Mouse (Mus musculus) macrophage (primary cell): ENCODE data around the gene Gm3435. TPM values are rescaled to one million over a fixed set of nuclear protein-coding genes. Genes with fewer than 3 reads are reported as not detected.
"Not testable (repeated sequence)": the region's sequence is repeated elsewhere in the genome, so short reads cannot be mapped to it uniquely, and the experiment has no call there.

Experiments used
- H3K27ac ChIP-seq: fragments of 350-480 bp; formaldehyde crosslinking; 2 replicates; pipeline ENCODE4 v1.9.0; 2021
- H3K36me3 ChIP-seq: fragments of 350-480 bp; formaldehyde crosslinking; 2 replicates; pipeline ENCODE4 v1.9.0; 2021; ENCODE audit errors: inconsistent target
- H3K4me3 ChIP-seq: fragments of 350-480 bp; formaldehyde crosslinking; 2 replicates; pipeline ENCODE4 v1.9.0; 2021; ENCODE audit errors: inconsistent target
- H3K79me2 ChIP-seq: fragments of 350-480 bp; formaldehyde crosslinking; 2 replicates; pipeline ENCODE4 v1.9.0; 2021; ENCODE audit errors: inconsistent target
- whole genome bisulfite sequencing: methylation state at CpG from one replicate; pipeline ENCODE4 v1.1.7; 2026; ENCODE audit warnings: inconsistent platforms; ENCODE audit not compliant: missing documents; 5-methylcytosine and 5-hydroxymethylcytosine counted together
- polyA plus RNA-seq: library from polyadenylated mRNA; stranded (reverse); fragments of 250-400 nt; gene quantifications from 3 replicates; pipeline ENCODE4 v1.2.4, GENCODE M21; 2018; ENCODE audit warnings: inconsistent platforms

Gene Gm3435
- polyA plus RNA-seq, 1 experiment from 2014 or later, result 2.4 TPM

DNA sequence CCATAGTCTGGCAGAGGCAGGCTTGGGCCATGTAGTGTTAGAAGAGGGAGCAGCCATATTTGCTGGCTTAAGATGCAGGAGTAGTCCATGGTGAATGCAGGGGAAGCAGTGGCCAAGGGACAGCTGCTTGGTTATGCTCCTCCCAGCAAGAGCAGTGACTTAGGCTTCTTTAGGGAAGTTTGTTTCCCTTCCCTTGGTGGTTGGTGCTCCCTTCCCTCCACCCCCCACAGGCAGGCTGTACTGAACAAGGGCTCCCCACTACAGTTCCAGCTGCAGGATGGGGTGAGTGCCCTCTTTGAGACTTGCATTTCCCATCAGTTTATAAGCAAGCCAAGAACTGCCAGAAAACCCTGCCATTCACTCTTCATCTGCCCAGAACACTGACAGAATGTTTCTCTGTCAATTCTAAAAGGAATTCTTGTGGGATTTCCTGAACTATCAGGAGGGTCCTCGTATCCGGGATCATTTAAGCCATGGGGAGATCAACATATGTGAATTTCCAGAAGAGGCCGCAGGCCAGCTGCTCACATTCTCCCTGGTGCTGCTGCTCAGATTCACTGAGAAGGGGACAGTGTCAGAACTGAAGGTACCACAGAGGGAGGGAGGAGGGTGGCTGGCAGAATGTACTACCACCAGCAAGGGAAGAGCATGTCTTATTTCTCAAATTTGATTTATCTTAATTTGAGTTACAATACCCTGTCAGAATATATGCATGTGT is 11.7 kb downstream of the Gm3435 start:
- WGBS, result no CpG with 5 or more reads among the region's 3 CpGs
- not testable (repeated sequence) for H3K4me3 ChIP-seq, H3K79me2 ChIP-seq, H3K36me3 ChIP-seq
- H3K27ac ChIP-seq, result peak overlapping the region; percentile 78

DNA sequence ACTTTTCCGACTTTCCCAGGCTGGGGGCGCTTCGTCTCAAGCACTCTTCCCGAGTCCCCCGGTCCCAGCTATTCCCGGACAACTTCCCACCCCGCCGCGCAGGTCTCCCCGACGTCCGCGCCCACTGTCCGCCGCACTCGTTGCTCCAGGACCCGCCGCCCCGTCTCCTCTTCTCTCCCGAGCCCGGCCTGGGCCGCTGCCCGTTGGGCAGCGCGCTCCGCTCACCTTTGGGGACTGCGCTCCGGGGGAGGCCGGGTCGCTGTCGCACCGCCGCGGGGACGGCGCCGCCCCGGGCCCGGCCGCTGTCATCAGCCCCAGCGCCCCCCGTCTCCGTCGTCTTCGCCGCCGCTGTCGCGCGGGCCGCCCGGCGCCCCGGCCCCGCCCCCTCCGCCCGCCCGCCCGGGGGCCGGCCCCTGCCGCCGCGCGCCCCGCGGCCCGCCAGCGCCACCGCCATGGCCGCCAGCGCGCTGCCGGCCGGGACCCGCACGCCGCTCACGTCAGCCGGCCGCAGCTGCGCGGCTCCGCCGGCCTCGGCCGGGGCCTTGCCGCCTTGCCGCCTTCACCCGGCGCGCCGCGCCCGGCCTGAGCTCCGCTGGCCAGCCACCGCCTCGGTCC is 14.0 kb downstream of the Gm3435 start:
- no CpG with 5 or more reads among the region's 97 CpGs for WGBS

DNA sequence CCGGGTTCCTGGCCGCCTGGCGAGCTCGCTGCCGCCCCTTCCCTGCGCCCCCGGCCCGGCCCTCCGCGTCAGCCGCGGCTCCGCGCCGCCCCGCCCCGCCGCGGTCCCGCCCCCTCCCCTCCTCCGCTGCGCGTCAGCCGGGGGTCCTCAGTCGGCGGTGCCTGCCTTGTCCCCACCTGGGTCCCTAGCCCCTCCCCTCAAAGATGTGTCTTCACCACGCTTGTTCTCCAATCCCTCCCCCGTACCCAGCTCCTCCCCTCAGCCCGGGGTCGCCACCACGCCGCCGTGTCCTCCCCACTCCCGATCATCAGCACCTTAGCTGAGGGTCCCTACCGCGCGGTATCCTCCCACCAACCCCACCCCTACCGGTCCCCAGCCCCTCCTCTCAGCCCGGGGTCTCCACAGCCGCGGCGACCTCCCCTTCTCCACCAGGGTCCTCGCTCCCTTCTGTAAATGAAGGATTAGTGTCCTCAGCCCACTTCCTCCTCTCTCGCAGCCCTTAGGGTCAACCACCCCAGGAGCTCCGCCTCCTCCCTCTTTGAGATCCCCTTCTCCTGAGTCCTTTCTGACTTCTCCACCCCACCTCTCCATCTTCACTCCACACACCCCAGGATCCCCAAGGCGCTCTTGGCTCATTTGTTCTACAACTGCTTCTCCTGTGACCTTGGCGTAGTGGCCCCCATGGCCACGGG is 14.7 kb downstream of the Gm3435 start:
- H3K27ac ChIP-seq, H3K4me3 ChIP-seq, H3K79me2 ChIP-seq, H3K36me3 ChIP-seq: not testable (repeated sequence)
- WGBS, result no CpG with 5 or more reads among the region's 48 CpGs

More for the DNA sequence above, 14.0 kb downstream of the Gm3435 start:
- H3K4me3 ChIP-seq, H3K27ac ChIP-seq, H3K36me3 ChIP-seq, H3K79me2 ChIP-seq: not testable (repeated sequence)

DNA sequence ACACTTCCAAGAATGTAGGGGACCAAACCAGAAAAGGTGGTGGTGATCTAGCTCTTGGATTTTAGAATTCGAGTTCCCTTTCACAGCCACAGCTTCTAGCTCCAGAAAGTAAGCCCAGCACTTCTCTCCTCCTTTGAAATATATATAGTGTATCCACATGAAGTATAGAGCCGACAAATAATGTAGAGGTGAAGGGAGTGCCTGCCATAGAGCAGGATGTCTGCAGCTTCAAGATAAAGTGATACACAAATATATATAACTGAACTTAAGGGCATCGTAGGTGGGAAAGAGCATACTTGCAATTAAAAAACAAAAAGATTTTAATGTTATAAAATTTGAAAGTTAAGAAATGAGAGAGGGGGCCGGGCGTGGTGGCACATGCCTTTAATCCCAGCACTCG is 15.5 kb downstream of the Gm3435 start:
- WGBS, result no CpG with 5 or more reads among the region's 6 CpGs
- not testable (repeated sequence) for H3K27ac ChIP-seq, H3K4me3 ChIP-seq, H3K79me2 ChIP-seq, H3K36me3 ChIP-seq

DNA sequence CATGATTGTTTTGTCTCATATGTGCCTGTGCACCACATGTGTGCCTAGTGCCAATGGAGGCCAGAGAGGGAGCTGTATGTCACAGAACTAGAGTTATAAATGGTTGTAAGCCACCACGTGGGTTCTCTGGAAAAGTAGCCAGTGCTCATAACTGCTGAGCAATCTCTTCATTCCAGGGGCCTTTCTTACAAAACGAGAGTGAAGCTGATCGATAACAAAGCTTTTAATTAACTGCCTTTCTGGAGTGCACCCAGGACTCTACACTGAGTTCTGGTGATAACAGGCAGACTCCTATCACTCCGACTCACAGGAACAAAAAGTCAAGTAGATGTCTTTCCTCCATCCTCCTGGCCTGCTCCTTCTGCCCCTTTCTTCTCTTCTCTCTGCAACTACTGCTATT is 21.4 kb downstream of the Gm3435 start:
- H3K79me2 ChIP-seq, H3K4me3 ChIP-seq, H3K36me3 ChIP-seq, H3K27ac ChIP-seq: not testable (repeated sequence)
- WGBS, result no CpG with 5 or more reads among the region's 4 CpGs

DNA sequence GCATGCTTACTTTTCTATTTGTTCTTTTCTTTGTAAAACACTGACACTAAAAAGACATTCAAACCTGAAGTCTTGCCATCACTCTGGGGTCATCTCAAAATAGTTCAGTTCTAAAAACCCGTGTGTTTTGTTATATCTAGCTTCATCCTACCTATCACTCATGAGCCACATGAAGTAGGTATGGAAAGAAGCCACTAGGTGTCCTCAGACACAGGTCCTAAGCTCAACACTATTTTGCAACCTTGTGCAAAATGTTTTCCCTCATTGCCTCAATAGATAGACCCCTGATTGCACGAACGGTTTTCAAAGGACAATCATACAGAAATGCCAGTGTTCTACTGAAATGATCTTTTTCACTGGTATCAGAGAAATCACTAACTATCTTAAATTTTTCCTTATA is 30.5 kb downstream of the Gm3435 start:
- H3K36me3 ChIP-seq, H3K79me2 ChIP-seq, H3K27ac ChIP-seq, H3K4me3 ChIP-seq: not testable (repeated sequence)
- WGBS, result no CpG with 5 or more reads among the region's 3 CpGs

DNA sequence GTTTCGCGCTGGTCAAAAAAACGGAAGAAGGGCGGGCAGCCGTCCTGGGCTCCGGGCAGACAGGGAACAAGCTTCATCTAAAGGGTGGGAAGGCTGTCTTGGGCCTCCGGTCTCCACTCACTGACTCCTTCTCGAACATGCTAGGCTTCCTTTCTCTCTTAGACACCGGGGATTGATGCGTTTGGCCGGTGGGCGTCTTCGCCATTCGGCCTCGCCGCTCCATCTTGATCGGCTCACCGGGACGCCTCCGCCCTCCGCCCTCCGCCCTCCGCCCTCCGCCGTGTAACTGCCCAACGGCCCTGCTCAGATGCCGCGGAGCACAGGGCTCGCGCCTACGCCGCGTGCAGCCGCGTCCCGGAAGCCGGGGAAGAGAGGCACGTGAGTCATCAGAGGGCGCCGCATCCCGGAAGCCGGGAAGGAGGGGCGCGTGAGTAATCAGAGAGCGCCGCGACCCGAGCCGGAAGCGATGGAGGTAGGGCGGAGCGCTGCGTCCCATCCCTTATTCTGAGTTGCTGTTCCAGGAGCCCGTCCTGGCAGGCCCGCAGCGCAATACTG is 31.3 kb downstream of the Gm3435 start, which contains the start of the genes Ermard, Tcte3 and Gm3448:
Gene Ermard, plus strand, starts transcription at position 34 of the 555 bp plus-strand sequence.
Gene Tcte3, minus strand, starts transcription at position 314 of the 555 bp plus-strand sequence.
Gene Gm3448, minus strand, starts transcription at position 363 of the 555 bp plus-strand sequence.
- H3K36me3 ChIP-seq, H3K79me2 ChIP-seq, H3K4me3 ChIP-seq, H3K27ac ChIP-seq: not testable (repeated sequence)
- WGBS, result no CpG with 5 or more reads among the region's 56 CpGs

DNA sequence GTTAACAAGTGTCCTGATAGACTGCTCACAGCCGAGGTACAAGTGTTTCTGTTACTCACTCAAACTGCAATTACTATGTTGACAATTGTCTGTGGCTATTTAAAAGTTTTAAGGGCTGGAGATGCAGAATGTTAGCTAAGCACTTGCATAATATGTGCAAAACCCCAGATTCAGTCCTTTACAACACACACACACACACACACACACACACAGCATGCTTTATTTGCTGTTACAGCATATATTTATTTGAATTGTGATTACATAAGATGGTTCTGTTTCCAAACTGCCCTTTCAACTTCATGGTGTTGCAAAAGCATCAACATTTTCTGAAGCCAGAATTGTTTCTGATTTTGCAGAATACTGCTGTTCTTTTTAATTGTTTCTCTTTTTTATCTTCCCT is 40.4 kb downstream of the Gm3435 start:
- H3K79me2 ChIP-seq, H3K27ac ChIP-seq, H3K36me3 ChIP-seq, H3K4me3 ChIP-seq: not testable (repeated sequence)
- WGBS, result no CpG with 5 or more reads among the region's 1 CpGs

DNA sequence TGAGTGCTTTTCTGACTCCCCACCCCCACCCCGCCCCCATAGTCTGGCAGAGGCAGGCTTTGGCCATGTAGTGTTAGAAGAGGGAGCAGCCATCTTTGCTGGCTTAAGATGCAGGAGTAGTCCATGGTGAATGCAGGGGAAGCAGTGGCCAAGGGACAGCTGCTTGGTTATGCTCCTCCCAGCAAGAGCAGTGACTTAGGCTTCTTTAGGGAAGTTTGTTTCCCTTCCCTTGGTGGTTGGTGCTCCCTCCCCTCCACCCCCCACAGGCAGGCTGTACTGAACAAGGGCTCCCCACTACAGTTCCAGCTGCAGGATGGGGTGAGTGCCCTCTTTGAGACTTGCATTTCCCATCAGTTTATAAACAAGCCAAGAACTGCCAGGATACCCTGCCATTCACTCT is 42.8 kb downstream of the Gm3435 start:
- H3K4me3 ChIP-seq, H3K79me2 ChIP-seq: not testable (repeated sequence)
- Histone ChIP-seq H3K36me3 (peaks cover 15% of the 10 kb centered on the region), H3K27ac (peak overlapping the region; percentile 37; the same call in 1 of the 2 replicates)
- WGBS, result no CpG with 5 or more reads among the region's 1 CpGs

DNA sequence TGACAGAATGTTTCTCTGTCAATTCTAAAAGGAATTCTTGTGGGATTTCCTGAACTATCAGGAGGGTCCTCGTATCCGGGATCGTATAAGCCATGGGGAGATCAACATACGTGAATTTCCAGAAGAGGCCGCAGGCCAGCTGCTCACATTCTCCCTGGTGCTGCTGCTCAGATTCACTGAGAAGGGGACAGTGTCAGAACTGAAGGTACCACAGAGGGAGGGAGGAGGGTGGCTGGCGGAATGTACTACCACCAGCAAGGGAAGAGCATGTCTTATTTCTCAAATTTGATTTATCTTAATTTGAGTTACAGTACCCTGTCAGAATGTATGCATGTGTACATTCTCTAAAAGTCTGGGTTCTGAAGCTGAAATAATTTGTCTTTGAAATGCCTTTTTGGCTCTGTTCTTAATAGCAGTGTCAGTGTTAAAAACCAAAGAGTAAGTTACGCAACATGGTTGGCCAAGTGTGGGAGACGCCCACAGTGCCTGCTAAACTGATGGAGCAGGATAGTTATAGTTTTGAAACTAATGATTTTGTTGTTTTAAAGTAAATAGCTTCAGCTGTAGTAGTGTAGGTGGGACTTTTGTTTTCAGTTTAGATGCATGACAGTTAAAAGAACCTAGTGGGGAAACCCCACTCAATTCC is 43.3 kb downstream of the Gm3435 start:
- H3K27ac ChIP-seq, result peak overlapping the region; percentile 37; the same call in 1 of the 2 replicates
- peaks cover 20% of the 10 kb centered on the region for H3K36me3 ChIP-seq
- 60% methylated on average over 1 of the region's 8 CpGs for WGBS
- not testable (repeated sequence) for H3K79me2 ChIP-seq, H3K4me3 ChIP-seq

DNA sequence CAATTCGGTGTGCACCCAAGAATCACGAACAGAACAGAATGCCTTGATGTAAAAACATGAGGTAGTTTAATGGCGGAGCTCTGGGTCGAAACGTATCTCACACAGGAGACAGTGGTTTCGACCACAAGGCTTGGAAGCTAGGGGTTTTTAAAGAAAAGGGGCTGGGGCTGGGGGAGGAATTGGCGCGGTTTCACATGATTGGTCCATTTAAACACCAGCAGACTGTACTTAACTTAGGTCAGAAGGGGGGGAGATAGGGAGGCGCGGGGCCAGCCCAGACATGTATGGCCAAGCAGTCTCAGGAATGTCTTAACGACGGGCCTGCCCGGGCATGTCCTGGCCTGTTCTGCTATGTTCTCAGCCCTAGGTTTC is 43.8 kb downstream of the Gm3435 start:
- H3K79me2 ChIP-seq, H3K4me3 ChIP-seq, H3K27ac ChIP-seq: not testable (repeated sequence)
- H3K36me3 ChIP-seq, result peaks cover 25% of the 10 kb centered on the region
- no CpG with 5 or more reads among the region's 13 CpGs for WGBS

DNA sequence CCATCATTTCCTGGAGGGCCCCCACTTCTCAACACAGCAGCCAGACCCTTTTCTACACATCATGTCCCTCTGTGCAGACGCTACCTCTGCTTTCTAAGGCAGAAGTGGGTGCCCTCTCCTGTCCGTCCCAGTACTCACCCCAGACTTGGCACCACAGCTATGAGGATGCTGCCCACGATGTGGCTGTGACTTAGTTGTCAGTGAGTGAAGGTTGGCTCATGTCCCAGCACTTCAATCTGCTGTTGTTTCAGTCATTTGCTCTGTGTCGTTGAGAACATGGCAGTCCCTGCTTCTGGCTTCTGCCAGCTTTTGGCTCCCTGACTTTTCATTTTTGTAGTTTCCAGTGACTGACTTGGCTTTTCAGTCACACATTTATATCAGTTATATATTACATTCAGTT is 45.9 kb downstream of the Gm3435 start:
- no peak overlapping the region for H3K27ac ChIP-seq
- H3K36me3 ChIP-seq, result peaks cover 46% of the 10 kb centered on the region
- no peaks in the 10 kb centered on the region for H3K79me2 ChIP-seq
- no peak overlapping the region for H3K4me3 ChIP-seq
- 81% methylated on average over 3 of the region's 4 CpGs for WGBS

DNA sequence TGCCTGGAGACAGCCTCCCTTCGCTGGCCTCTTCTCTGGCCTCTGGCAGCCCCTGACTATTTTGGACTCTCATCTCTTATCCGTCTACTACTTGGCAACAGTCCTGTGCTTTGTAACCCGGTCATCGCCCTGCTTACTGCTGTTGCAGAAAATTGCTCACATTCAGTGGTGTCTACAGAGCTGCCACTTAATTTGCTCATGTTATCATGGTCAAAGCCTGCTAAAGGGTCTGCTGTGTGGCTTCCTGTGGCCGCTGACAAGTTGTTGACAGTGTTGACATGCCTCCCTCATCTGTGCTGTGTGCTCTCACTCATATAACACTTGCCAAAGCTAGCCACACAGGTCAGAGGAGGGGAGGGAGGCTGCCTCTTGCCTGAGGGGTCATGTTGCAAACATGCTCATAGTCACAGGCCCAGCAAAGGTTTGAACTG is 48.2 kb downstream of the Gm3435 start:
- WGBS, result 90% methylated on average over 5 of the region's 5 CpGs
- Histone ChIP-seq H3K27ac (no peak overlapping the region), H3K36me3 (peaks cover 69% of the 10 kb centered on the region), H3K79me2 (no peaks in the 10 kb centered on the region), H3K4me3 (no peak overlapping the region)

DNA sequence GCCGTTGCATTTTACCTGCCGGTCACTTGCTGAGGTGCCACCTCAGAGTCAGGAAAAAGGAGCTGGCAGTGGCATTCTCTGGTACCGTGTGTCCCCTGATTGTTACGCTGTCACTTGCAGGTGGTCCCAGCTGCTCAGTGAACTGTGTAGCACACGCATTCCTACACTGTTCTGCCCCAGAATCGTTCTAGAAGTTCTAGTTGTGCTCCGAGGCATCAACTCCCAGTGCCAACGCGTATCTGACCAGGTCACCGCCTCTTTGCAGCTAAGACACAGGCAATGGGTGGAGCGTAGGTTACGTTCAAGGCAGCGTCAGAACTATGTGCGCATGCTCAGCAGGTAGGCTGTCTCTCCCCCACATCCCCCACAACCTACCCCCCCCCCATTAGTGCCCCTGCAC is 49.7 kb downstream of the Gm3435 start:
- Histone ChIP-seq H3K79me2 (no peaks in the 10 kb centered on the region), H3K4me3 (no peak overlapping the region), H3K36me3 (peaks cover 79% of the 10 kb centered on the region), H3K27ac (no peak overlapping the region)
- 93% methylated on average over 14 of the region's 14 CpGs for WGBS
